Mouse (Mus musculus) heart, embryonic 15.5 days (tissue): ENCODE results near the gene Cytip. TPM values are rescaled to one million over a fixed set of nuclear protein-coding genes. Genes with fewer than 3 reads are reported as not detected.

Source experiments
- ATAC-seq: fragments of 200-750 bp; cut with Nextera tagmentation; replicated peaks from 2 replicates; pipeline ENCODE4 v1.8.0; 2017; ENCODE audit warnings: low read depth, moderate TSS enrichment; ENCODE audit not compliant: insufficient number of reproducible peaks, insufficient read depth, low FRiP score
- H3K27ac ChIP-seq: fragments of 300-500 bp; sonication (generic); 2 replicates; pipeline ENCODE4 v1.5.1; 2015; ENCODE audit warnings: mild to moderate bottlenecking, inconsistent platforms
- H3K27me3 ChIP-seq: fragments of 300-500 bp; sonication (generic); 2 replicates; pipeline ENCODE4 v1.6.1; 2015; ENCODE audit warnings: inconsistent platforms
- H3K36me3 ChIP-seq: fragments of 300-500 bp; sonication (generic); 2 replicates; pipeline ENCODE4 v1.6.1; 2015; ENCODE audit warnings: mild to moderate bottlenecking, inconsistent platforms
- H3K4me1 ChIP-seq: fragments of 300-500 bp; sonication (generic); replicated peaks from 2 replicates; pipeline ENCODE4 v1.6.1; 2015; ENCODE audit warnings: inconsistent platforms
- H3K4me2 ChIP-seq: fragments of 300-500 bp; sonication (generic); 2 replicates; pipeline ENCODE4 v1.6.1; 2015; ENCODE audit warnings: inconsistent platforms, mild to moderate bottlenecking, moderate library complexity
- H3K4me3 ChIP-seq: fragments of 300-500 bp; sonication (generic); 2 replicates; pipeline ENCODE4 v1.5.1; 2015; ENCODE audit warnings: mild to moderate bottlenecking, inconsistent platforms
- H3K9ac ChIP-seq: fragments of 300-500 bp; sonication (generic); 2 replicates; pipeline ENCODE4 v1.6.1; 2015; ENCODE audit warnings: mild to moderate bottlenecking, inconsistent platforms
- H3K9me3 ChIP-seq: fragments of 300-500 bp; sonication (generic); replicated peaks from 2 replicates; pipeline ENCODE4 v1.6.1; 2016; ENCODE audit warnings: inconsistent platforms
- WGBS: fragments of 180-500 bp; shearing (Covaris S2); methylation state at CpG from one replicate; pipeline ENCODE4 v1.1.7; 2015; ENCODE audit warnings: mixed read lengths; 5-methylcytosine and 5-hydroxymethylcytosine counted together
- polyA plus RNA-seq: library from polyadenylated mRNA; unstranded; fragments of >200 nt; fragmentation: Nextera tagmentation; extraction: Ambion mirVana; gene quantifications from 2 replicates; pipeline ENCODE4 v1.2.1, GENCODE M21; 2015

The Cytip gene
- polyA plus RNA-seq, 1 experiment from 2014 or later = 1.5 TPM

DNA sequence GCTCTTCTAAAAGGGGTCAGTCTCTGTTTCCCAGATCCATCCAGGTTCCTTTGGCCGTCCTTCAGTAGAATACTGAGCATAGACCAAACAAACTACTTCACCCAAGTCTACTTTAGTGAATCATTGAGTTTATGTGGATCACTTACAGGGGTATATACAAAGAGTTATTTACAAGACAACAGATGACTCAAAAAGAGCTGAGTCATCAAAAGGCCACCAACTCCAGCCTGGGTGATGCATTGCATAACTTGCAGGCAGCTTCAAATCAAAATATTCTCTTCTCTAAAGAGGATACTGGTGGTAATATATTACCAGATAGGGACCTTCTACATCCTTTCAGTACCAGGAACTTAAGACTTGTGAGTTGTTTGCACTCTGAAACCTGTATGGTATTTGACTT lies 108.9 kb downstream of the Cytip start:
- no peak overlapping the region for H3K4me3 ChIP-seq
- no peaks in the 10 kb centered on the region for H3K9me3 ChIP-seq
- H3K4me1 ChIP-seq = no peaks in the 10 kb centered on the region
- no peaks in the 10 kb centered on the region for H3K27me3 ChIP-seq
- no peak overlapping the region for H3K9ac ChIP-seq
- no peak overlapping the region for H3K4me2 ChIP-seq
- H3K36me3 ChIP-seq = no peaks in the 10 kb centered on the region
- 73% methylated on average over 1 of the region's 1 CpGs for WGBS
- no peak overlapping the region for H3K27ac ChIP-seq
- no peak for ATAC-seq

DNA sequence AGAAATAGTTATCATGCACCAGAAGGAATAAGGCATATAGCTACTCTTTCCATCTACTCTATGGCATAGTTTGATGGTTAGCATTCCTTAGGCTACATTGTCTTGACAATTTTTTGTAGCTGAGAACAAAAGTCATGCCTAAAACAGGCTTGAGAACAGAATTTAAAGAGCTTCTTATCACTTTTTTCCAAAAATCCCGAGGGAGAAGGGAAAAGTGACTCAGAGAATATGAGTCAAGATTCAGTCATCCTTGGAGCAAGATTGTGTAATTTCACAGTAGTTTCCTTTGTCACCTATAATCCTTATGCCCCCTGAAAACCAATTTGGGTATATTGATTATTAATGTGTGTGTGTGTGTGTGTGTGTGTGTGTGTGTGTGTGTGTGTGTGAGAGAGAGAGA lies 115.5 kb downstream of the Cytip start:
- no peak overlapping the region for H3K4me2 ChIP-seq
- no peak overlapping the region for H3K27ac ChIP-seq
- no peaks in the 10 kb centered on the region for H3K36me3 ChIP-seq
- WGBS = 16% methylated on average over 1 of the region's 1 CpGs
- no peak overlapping the region for H3K9ac ChIP-seq
- no peaks in the 10 kb centered on the region for H3K27me3 ChIP-seq
- ATAC-seq = no peak
- H3K4me1 ChIP-seq = no peaks in the 10 kb centered on the region
- no peaks in the 10 kb centered on the region for H3K9me3 ChIP-seq
- H3K4me3 ChIP-seq = no peak overlapping the region

Other genes with a start within 250 kb of the Cytip start
- gene Galnt5, start 197.6 kb downstream of the Cytip start, polyA plus RNA-seq = 0.76 and 1.0 TPM in 2 replicates
- not detected in 2 replicates for gene Ermn, start 142.7 kb downstream of the Cytip start, polyA plus RNA-seq
- gene Acvr1c, start 162.4 kb upstream of the Cytip start, polyA plus RNA-seq = 1.3 TPM in 2 replicates